Mouse (Mus musculus) MEL (cell line): ENCODE results near the gene Chid1. TPM values are rescaled to one million over a fixed set of nuclear protein-coding genes. Genes with fewer than 3 reads are reported as not detected.
A peak's percentile ranks its signal among the peaks of the same experiment; 100 is the strongest.

Source experiments
- DNase-seq: peaks from one replicate; pipeline ENCODE4 v3.0.0; 2011; ENCODE audit warnings: low read depth, low spot score
- H3K27ac ChIP-seq: 2 replicates; pipeline ENCODE4 v1.5.1; 2012; ENCODE audit warnings: low read depth, mild to moderate bottlenecking, control low read depth, low read length, moderate library complexity; ENCODE audit not compliant: control insufficient read depth
- H3K27me3 ChIP-seq, 2 experiments: fragments of 150-350 bp in 1 of 2; sonication (generic) in 1 of 2; 2 replicates each; pipeline ENCODE4 v1.6.1; 2012; ENCODE audit warnings: low read length in 2 of 2, mild to moderate bottlenecking in 2 of 2, improper control_type of control experiment in 1 of 2, moderate library complexity in 1 of 2; ENCODE audit not compliant: insufficient read depth in 2 of 2, control insufficient read depth in 1 of 2
- H3K36me3 ChIP-seq, 2 experiments: 2 replicates each; pipeline ENCODE4 v1.6.1; 2012 to 2014; ENCODE audit warnings: low read length in 2 of 2, improper control_type of control experiment in 1 of 2, inconsistent platforms in 1 of 2, mild to moderate bottlenecking in 1 of 2; ENCODE audit not compliant: insufficient read depth in 2 of 2, control insufficient read depth in 1 of 2
- H3K4me1 ChIP-seq, 2 experiments: fragments of 150-350 bp in 1 of 2; sonication (generic) in 1 of 2; 2 replicates each; pipeline ENCODE4 v1.6.1; 2012; ENCODE audit warnings: low read length in 2 of 2, improper control_type of control experiment in 1 of 2, mild to moderate bottlenecking in 1 of 2; ENCODE audit not compliant: insufficient read depth in 2 of 2, control insufficient read depth in 1 of 2
- H3K4me3 ChIP-seq, 2 experiments: fragments of 150-350 bp in 1 of 2; sonication (generic) in 1 of 2; 2 replicates each; pipeline ENCODE4 v1.5.1; 2012; ENCODE audit warnings: low read depth in 2 of 2, low read length in 2 of 2, mild to moderate bottlenecking in 2 of 2, moderate library complexity in 2 of 2, control low read depth in 1 of 2, improper control_type of control experiment in 1 of 2; ENCODE audit not compliant: control insufficient read depth in 1 of 2, insufficient read depth in 1 of 2
- H3K79me2 ChIP-seq: 2 replicates; pipeline ENCODE4 v1.6.1; 2012; ENCODE audit warnings: mild to moderate bottlenecking, low read length, moderate library complexity; ENCODE audit not compliant: control insufficient read depth, poor library complexity, insufficient read depth
- H3K9ac ChIP-seq: 2 replicates; pipeline ENCODE4 v1.6.1; 2012; ENCODE audit warnings: low read depth, mild to moderate bottlenecking, control low read depth, low read length, moderate library complexity; ENCODE audit not compliant: control insufficient read depth, poor library complexity, severe bottlenecking
- H3K9me3 ChIP-seq: fragments of 150-350 bp; sonication (generic); replicated peaks from 2 replicates; pipeline ENCODE4 v1.6.1; 2012; ENCODE audit warnings: mild to moderate bottlenecking, low read length, improper control_type of control experiment, moderate library complexity; ENCODE audit not compliant: insufficient read depth
- BHLHE40 ChIP-seq: IDR thresholded peaks from 2 replicates; pipeline ENCODE4 v1.6.1; 2012; ENCODE audit warnings: low read depth, mild to moderate bottlenecking, inconsistent platforms, low read length, improper control_type of control experiment, borderline replicate concordance
- CHD1 ChIP-seq: IDR thresholded peaks from 2 replicates; pipeline ENCODE4 v1.6.1; 2012; ENCODE audit warnings: low read depth, mild to moderate bottlenecking, inconsistent platforms, low read length, improper control_type of control experiment
- CHD2 ChIP-seq: IDR thresholded peaks from 2 replicates; pipeline ENCODE4 v1.6.1; 2011; ENCODE audit warnings: low read length, improper control_type of control experiment
- CTCF ChIP-seq, 3 experiments: IDR thresholded peaks in 2 of 3; conservative IDR thresholded peaks in 1 of 3; 2 replicates each; pipeline ENCODE4 v1.5.1; 2011 to 2012; ENCODE audit warnings: low read length in 3 of 3, low read depth in 2 of 3, mild to moderate bottlenecking in 2 of 3, improper control_type of control experiment in 1 of 3, inconsistent platforms in 1 of 3, mixed read lengths in 1 of 3, moderate library complexity in 1 of 3; ENCODE audit not compliant: control insufficient read depth in 1 of 3, insufficient read depth in 1 of 3, poor library complexity in 1 of 3, severe bottlenecking in 1 of 3
- E2F4 ChIP-seq: IDR thresholded peaks from 2 replicates; pipeline ENCODE4 v1.6.1; 2011; ENCODE audit warnings: low read depth, low read length, improper control_type of control experiment, borderline replicate concordance
- EP300 ChIP-seq, 2 experiments: IDR thresholded peaks; 2 replicates each; pipeline ENCODE4 v1.6.1; 2011; ENCODE audit warnings: improper control_type of control experiment in 2 of 2, low read length in 2 of 2, low read depth in 1 of 2, mild to moderate bottlenecking in 1 of 2
- GABPA ChIP-seq: IDR thresholded peaks from 2 replicates; pipeline ENCODE4 v1.6.1; 2012; ENCODE audit warnings: low read depth, mild to moderate bottlenecking, inconsistent platforms, low read length, improper control_type of control experiment, moderate library complexity
- HCFC1 ChIP-seq: IDR thresholded peaks from 2 replicates; pipeline ENCODE4 v1.6.1; 2012; ENCODE audit warnings: low read depth, mild to moderate bottlenecking, inconsistent platforms, low read length, improper control_type of control experiment, moderate library complexity
- KAT2A ChIP-seq: conservative IDR thresholded peaks from 2 replicates; pipeline ENCODE4 v1.6.1; 2012; ENCODE audit warnings: low read depth, low read length, improper control_type of control experiment, inconsistent platforms
- MAX ChIP-seq: IDR thresholded peaks from 2 replicates; pipeline ENCODE4 v1.6.1; 2011; ENCODE audit warnings: low read length, improper control_type of control experiment
- MXI1 ChIP-seq: IDR thresholded peaks from 2 replicates; pipeline ENCODE4 v1.6.1; 2011; ENCODE audit warnings: mild to moderate bottlenecking, low read depth, low read length, improper control_type of control experiment
- MYC ChIP-seq: IDR thresholded peaks from 2 replicates; pipeline ENCODE4 v1.6.1; 2011; ENCODE audit warnings: low read depth, mild to moderate bottlenecking, low read length, improper control_type of control experiment, moderate library complexity
- NELFE ChIP-seq: IDR thresholded peaks from 2 replicates; pipeline ENCODE4 v1.6.1; 2011; ENCODE audit warnings: low read depth, low read length, improper control_type of control experiment
- NRF1 ChIP-seq: IDR thresholded peaks from 2 replicates; pipeline ENCODE4 v1.6.1; 2014; ENCODE audit warnings: low read depth, mild to moderate bottlenecking, inconsistent platforms, low read length, improper control_type of control experiment, moderate library complexity; ENCODE audit not compliant: poor library complexity, insufficient read depth, severe bottlenecking
- POLR2A ChIP-seq, 2 experiments: IDR thresholded peaks; 2 replicates each; pipeline ENCODE4 v1.6.1; 2011 to 2012; ENCODE audit warnings: low read length in 2 of 2, mild to moderate bottlenecking in 2 of 2, control low read depth in 1 of 2, improper control_type of control experiment in 1 of 2, low read depth in 1 of 2, moderate library complexity in 1 of 2; ENCODE audit not compliant: control insufficient read depth in 1 of 2, insufficient read depth in 1 of 2, poor library complexity in 1 of 2
- SIN3A ChIP-seq: IDR thresholded peaks from 2 replicates; pipeline ENCODE4 v1.6.1; 2012; ENCODE audit warnings: low read length, improper control_type of control experiment, inconsistent platforms
- SMC3 ChIP-seq: IDR thresholded peaks from 2 replicates; pipeline ENCODE4 v1.6.1; 2011; ENCODE audit warnings: low read depth, low read length, improper control_type of control experiment
- TAL1 ChIP-seq: IDR thresholded peaks from 2 replicates; pipeline ENCODE4 v1.6.1; 2012; ENCODE audit warnings: mild to moderate bottlenecking, inconsistent platforms, low read length, moderate library complexity, mixed read lengths
- TBP ChIP-seq: IDR thresholded peaks from 2 replicates; pipeline ENCODE4 v1.8.0; 2011; ENCODE audit warnings: low read depth, low read length, improper control_type of control experiment
- TCF12 ChIP-seq: IDR thresholded peaks from 2 replicates; pipeline ENCODE4 v1.6.1; 2014; ENCODE audit warnings: low read depth, mild to moderate bottlenecking, inconsistent platforms, low read length, improper control_type of control experiment, moderate library complexity
- USF1 ChIP-seq: IDR thresholded peaks from 2 replicates; pipeline ENCODE4 v1.6.1; 2014; ENCODE audit warnings: low read depth, mild to moderate bottlenecking, inconsistent platforms, low read length, improper control_type of control experiment, moderate library complexity
- USF2 ChIP-seq, 2 experiments: IDR thresholded peaks; 2 replicates each; pipeline ENCODE4 v1.6.1; 2011 to 2012; ENCODE audit warnings: improper control_type of control experiment in 2 of 2, low read length in 2 of 2, borderline replicate concordance in 1 of 2, inconsistent platforms in 1 of 2, low read depth in 1 of 2, mild to moderate bottlenecking in 1 of 2; ENCODE audit not compliant: insufficient read depth in 1 of 2
- ZC3H11A ChIP-seq: IDR thresholded peaks from 2 replicates; pipeline ENCODE4 v1.6.1; 2012; ENCODE audit warnings: low read depth, mild to moderate bottlenecking, inconsistent platforms, low read length, improper control_type of control experiment
- polyA plus RNA-seq, 2 experiments: library from polyadenylated mRNA; stranded (reverse) in 1 of 2; unstranded in 1 of 2; fragments of >175 nt in 1 of 2; fragments of >200 nt in 1 of 2; gene quantifications; 2 replicates each; pipeline versions ENCODE4 v1.2.1 to v1.2.4; 2012; ENCODE audit warnings: low replicate concordance in 2 of 2, low read depth in 1 of 2; ENCODE audit not compliant: insufficient read length in 2 of 2, insufficient read depth in 1 of 2, missing spikeins in 1 of 2
- total RNA-seq: library from RNA; depleted of rRNA; stranded (reverse); fragments of 300-350 nt; gene quantifications from 2 replicates; pipeline ENCODE4 v1.2.3, GENCODE M21; 2012

Gene Chid1
- total and polyA plus RNA-seq, 3 experiments: 36.1 to 46.7 TPM; not detected in 1

DNA sequence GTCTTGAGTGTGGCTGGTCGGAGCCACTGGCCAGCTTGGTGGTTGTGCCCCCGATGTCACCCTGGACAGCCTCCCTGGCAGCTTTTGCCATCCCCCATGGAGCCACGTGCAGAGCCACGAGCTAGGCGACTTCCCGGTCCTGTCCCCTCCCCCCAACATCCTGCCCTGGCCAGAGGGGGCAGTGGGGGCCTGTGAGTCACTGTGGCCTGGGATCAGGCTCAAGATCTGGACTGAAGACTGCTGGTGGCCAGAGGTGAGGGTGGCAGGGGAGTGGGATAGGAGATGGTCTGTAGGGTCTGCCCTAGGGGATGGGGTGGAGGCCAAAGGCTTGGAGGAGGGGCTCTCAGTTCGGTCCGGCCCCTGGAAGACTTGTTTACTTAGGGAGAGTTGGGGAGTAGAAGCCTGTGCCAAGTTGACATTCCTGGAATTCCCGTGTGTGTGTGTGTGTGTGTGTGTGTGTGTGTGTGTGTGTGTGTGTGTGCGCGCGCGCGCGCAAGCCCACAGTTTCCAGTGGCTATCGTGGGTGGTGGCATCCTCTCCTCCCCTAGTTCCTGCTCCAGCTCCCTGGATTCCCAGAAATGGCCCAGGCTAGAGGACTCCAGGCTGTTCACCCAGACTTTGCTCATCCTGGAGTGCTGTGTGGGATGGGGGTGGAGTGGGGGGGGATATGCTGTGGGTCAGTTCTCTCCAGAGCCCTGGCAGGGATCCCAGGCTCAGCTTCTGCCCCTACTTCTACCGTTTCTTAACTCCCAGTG is 63.3 kb downstream of the Chid1 start:
- peak overlapping the region; percentile 71 for H3K27ac ChIP-seq
- H3K27me3 ChIP-seq: no peaks in the 10 kb centered on the region
- peaks cover 51% of the 10 kb centered on the region for H3K79me2 ChIP-seq
- H3K36me3 ChIP-seq: peaks cover 0 to 16% of the 10 kb centered on the region in 2 experiments; a peak in 2 of 4 replicates
- 0 out of 4 replicates have a peak, but pooled peaks of 1 of the 2 experiments have one; percentile 25 for TF ChIP-seq EP300 (IDR thresholded peaks at IDR 0.05; ENCODE audit: low read depth in 1 of 2, low read length in 2 of 2)
- peak; percentile 54; the same call in 1 of the 2 replicates for TF ChIP-seq USF1
- peak; percentile 63 for TF ChIP-seq SIN3A
- peak; percentile 95 for TF ChIP-seq MAX
- no peak for TF ChIP-seq E2F4
- TF ChIP-seq TCF12: peak; percentile 6; the same call in 1 of the 2 replicates
- peak; percentile 98 for TF ChIP-seq MYC
- TF ChIP-seq NRF1: peak; percentile 55; the same call in 1 of the 2 replicates
- no peak for TF ChIP-seq BHLHE40
- 0 out of 4 replicates have a peak, but pooled peaks of 1 of the 2 experiments have one; percentile 4 for TF ChIP-seq POLR2A (IDR thresholded peaks at IDR 0.05; ENCODE audit: control insufficient read depth in 1 of 2, insufficient read depth in 1 of 2, low read depth in 1 of 2, low read length in 2 of 2, poor library complexity in 1 of 2)
- TF ChIP-seq NELFE: peak; percentile 54; the same call in 1 of the 2 replicates
- peak; percentile 57; the same call in 1 of the 2 replicates for TF ChIP-seq CHD2
- TF ChIP-seq MXI1: peak; percentile 96
- TF ChIP-seq SMC3: no peak
- no peak for TF ChIP-seq KAT2A
- DNase-seq: peak; percentile 69
- peak overlapping the region; percentile 95 for H3K4me3 ChIP-seq
- H3K9ac ChIP-seq: peak overlapping the region; percentile 98
- H3K9me3 ChIP-seq: no peaks in the 10 kb centered on the region
- H3K4me1 ChIP-seq: peaks cover 3 to 22% of the 10 kb centered on the region in 2 experiments; a peak in 3 of 4 replicates

DNA sequence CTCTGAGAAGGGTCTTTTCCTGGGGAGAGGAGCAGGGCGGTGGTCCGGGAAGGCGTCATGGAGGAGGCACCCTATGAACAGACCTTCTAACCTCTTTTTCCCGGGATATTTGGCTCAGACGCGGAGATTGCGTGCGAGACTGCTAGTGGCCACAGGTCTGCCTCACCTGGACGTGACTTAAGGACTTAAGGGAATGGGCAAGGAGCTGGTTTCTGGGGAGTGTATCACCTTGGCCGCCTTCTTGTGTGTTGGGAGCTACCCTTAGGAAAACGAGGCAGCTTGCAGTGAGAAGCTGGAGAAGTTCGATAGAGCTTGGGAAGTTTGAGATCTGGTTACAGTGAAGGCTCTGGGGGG is 63.9 kb downstream of the Chid1 start:
- H3K9ac ChIP-seq: peak overlapping the region; percentile 98
- H3K27ac ChIP-seq: peak overlapping the region; percentile 71
- no peaks in the 10 kb centered on the region for H3K27me3 ChIP-seq
- peaks cover 51% of the 10 kb centered on the region for H3K79me2 ChIP-seq
- TF ChIP-seq TBP (no peak), BHLHE40 (no peak), TAL1 (no peak), HCFC1 (no peak), TCF12 (no peak), CHD2 (no peak), ZC3H11A (no peak), SIN3A (no peak), EP300 (IDR thresholded peaks at IDR 0.05; ENCODE audit: low read depth in 1 of 2, low read length in 2 of 2) (no peak), CHD1 (no peak), USF2 (IDR thresholded peaks at IDR 0.05; ENCODE audit: borderline replicate concordance in 1 of 2, insufficient read depth in 1 of 2, low read depth in 1 of 2, low read length in 2 of 2) (no peak), GABPA (no peak), NELFE (no peak), CTCF (IDR thresholded peaks at IDR 0.05 in 2 of 3, conservative IDR thresholded peaks at IDR 0.05 in 1 of 3; ENCODE audit: control insufficient read depth in 1 of 3, insufficient read depth in 1 of 3, low read depth in 2 of 3, low read length in 3 of 3, poor library complexity in 1 of 3, severe bottlenecking in 1 of 3) (no peak), MAX (no peak)
- TF ChIP-seq, all 39 proteins: peak for 0
- peaks cover 0 to 16% of the 10 kb centered on the region in 2 experiments; a peak in 2 of 4 replicates for H3K36me3 ChIP-seq
- H3K4me1 ChIP-seq: peaks cover 3 to 22% of the 10 kb centered on the region in 2 experiments; a peak in 3 of 4 replicates
- H3K4me3 ChIP-seq: peak overlapping the region; percentile 95
- peak; percentile 60 for DNase-seq
- H3K9me3 ChIP-seq: no peaks in the 10 kb centered on the region
